Mouse (Mus musculus) CD8-positive naive resting alpha-beta T cell, adult 2 months (primary cell): ENCODE data around the gene Gemin5.

ENCODE experiments used
- DNase-seq, 2 experiments: peaks; one replicate each; pipeline ENCODE4 v3.0.0; 2022; ENCODE audit warnings: low read depth in 2 of 2, low spot score in 2 of 2

Gene Gemin5

DNA sequence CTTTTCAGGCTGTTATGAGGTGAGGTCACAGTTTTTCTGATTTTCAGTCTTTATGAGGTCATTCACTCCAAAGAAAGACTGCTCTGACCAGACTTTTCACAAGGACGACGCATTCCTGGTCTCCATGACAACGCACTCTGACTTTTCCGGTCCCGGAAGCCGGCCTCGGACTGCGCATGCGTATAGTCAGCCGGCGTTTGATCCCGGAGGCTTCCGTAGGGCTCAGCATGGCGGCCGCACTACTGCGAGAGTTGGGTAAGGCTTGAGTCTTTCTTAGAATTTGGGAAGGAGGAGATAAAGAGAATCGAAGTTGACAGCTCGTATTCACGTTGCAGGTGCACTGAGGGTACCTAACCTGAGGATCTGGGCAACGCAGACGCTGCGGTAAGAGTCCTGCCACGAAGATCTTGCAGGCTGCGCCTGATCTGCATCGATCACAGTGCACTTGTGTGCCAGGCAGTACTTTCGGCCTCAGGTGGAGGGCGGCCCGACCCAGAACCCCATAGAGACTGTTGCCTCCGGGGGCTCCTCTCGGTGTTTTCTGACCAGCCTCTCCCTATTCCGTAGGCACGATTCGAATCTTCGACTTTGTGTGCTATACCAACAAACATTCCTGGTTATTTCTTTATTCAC is 3.2 kb upstream of the Gemin5 start, which contains the start of gene Mrpl22:
Gene Mrpl22, plus strand, starts transcription at position 203 of the 633 bp plus-strand sequence.
- DNase-seq: peak; percentile 87 to 89

DNA sequence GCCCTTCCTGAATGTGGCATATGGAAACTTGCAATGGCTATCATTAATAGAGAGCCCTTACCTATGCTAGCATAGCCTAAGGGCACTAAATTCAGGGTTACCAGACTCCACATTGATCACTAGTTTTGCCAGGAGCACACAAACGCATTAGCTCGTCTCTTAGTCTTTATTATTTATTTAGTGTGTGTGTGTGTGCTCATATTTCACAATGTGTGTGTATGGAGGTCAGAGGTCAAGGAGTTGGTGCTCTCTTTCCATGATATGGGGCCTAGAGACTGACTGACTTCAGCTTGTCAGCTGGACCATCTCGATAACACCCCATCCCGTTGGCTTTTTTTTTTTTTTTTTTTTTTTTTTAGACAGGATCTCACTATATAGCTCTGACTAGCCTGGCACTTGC is 1.3 kb upstream of the Gemin5 start:
- DNase-seq: no peak

DNA sequence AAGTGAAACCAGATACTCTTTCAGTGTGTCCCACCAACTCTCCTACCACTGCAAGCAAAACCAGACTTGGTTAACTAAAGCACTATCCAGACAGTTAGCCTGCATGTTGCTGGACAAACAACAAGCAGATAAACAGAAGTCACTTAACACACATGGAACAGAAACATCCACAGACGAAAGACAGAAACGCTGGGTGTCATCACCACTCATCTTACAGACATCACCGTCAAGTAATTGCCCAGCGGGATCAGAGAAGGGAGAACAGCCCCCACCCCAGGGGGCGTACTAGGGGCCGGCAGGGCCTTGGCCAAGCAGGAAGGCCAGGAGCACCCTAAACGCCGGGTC is 545 bp downstream of the Gemin5 start:
- DNase-seq: no peak

DNA sequence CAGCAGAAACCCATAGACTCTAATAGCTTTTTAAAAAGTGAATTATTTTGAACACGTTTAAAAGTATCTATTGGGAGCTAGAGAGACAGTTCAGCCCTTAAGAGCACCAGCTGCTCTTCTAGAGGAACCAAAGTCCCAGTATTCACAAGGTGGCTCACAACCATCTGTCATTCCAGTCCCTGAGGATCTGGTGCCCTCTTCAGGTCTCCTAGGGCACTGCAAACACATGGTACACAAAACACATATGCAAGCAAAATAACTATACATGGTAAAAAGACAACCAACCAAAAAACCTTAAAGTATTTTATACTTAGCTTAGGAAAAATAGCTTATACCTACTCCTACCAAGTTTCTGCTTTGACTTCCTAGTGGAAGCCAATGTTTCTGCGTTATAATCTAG is 3.3 kb downstream of the Gemin5 start:
- DNase-seq: no peak

DNA sequence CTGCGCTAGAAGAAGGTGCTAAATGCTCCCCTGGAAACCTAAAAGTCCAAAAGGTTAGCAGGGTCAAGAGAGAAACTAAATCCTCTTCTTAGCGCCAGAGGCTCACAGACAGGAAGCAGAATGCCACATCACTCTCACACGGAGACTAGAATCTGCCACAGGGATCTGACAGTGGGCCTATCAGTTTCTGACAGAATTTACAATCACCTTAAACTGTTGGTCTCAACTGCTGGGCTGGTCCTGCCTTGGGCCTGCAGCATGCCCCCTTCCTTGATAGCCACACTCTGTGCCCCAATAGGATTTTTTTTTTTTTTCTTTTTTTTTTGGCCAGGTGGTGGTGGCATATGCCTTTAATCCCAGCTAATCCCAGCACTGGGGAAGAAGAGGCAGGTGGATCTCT is 11.5 kb downstream of the Gemin5 start:
- DNase-seq: no peak

DNA sequence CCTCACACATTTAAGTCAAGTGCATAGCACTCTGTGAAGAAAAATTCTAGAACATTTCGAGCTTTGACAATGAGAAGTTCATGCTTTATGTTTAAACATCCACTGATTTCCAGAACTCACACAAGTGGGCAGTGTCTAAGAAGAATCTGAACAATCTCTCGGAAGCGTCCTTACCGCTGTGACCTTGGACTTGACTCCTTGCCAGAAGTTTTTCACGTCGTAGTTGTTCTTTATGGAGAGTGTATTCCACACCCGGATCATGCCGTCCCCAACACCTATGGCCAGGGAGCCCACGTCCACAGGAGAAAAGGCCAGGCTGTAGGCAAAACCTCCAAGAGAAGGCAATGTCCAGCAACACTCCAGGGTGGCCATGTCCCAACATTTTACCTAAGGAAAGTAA is 12.9 kb downstream of the Gemin5 start:
- no peak for DNase-seq

DNA sequence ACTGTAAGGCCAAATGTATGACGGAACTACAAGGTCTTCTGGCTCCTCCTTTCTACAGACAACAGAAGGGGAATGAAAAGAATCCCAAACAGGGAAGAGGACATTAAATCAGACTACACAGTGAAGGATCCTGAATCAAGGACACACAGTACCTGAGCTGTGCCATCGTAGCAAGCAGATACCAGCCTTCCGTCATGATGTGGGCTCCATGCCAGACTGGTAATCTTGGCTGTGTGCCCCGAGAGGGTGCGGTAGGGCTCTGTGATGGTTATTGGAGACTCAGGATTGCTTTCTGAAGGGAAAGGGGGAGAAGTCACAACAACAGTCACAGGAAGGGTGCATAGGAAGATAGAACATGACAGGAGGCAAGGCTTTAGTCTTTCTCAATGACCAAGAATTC is 22.1 kb downstream of the Gemin5 start:
- no peak for DNase-seq

DNA sequence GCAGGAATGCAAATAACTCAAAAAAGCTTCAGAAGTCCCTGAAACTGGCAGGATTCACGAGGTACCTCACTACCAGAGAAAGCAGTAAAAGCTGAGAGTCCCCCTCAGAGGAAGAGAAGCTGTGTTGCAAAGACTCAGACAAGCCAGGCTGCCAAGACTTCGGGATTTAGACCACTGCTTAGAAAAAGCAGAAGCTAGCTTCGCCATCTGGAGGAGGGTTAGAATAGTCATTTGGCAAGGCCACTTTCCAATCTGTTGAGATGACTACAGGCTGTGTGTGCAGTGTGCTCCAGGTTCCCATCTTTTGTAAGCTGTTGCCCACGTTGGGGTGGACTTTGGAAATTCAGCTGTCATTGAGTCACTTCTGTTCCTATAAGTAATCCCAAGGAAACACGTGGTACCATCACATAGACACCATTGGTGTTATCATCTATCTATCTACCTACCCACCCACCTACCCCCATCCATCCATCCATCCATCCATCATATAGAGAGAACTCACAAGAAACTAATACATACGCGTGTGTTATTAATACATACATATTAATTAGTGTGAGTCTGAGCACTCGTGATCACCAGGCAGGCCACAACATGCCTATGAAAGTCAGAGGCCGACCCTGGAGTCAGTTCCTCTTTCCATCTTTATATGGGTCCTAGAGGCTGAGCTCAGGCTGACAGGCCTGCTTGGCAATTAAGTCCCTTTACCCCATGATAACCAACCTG is 24.5 kb downstream of the Gemin5 start:
- DNase-seq: no peak

DNA sequence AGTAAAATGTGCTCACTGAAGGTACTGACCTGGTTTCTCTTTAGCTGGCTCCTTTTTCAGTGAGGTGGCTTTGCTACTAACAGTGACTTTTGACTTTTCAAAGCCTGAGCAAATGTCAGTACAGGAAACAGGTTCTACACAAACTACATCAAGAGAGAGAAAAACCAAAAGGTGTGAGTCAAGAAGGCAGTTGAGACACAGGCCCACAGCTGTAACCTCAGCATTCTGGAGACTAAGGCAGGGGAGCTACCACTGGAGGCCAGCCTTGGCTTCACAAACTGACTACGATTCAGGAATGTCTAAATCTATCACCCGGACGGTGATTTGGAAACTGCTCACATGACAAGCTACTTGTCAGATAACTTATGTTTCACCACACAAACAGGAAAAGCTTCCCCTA is 28.9 kb downstream of the Gemin5 start:
- peak in 1 of 2 experiments; percentile 26 for DNase-seq

DNA sequence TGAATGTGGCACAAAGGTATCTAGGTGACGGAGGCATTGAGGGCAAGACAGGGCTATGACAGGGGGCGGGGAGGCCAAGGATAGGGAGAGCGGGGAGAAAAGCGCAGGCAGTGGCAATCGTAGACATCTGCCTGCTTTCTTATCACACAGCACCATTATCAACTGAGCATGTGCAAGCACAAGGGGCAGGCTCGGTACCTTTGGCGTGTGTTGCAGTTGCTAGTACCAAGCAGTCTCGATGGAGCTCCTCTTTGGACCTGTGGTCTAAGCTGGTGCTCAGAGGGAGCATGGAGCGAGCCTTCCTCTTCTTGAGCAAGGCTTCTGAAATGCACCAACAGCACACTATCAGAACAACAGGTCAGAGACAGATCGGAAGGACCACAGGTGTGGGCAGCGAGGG is 29.5 kb downstream of the Gemin5 start:
- no peak for DNase-seq

DNA sequence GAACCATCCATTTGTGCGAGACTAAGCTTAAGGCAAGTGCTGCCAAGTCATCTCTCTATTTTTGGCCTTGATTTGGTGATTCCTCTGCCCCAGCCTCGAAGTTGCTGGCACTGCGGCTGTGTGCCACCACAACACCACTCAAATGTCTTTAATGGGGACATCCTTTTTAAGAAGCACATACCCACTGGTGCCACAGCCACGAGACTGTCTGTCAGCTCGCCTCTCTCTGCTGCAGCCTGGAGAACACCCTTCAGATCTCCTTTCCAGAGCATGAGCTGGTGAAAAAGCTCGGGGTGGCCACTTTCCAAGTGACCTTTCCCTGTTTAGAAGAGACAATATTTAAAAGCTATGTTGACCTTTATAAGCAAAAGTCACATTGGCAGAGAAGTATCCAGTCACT is 31.7 kb downstream of the Gemin5 start:
- no peak for DNase-seq

DNA sequence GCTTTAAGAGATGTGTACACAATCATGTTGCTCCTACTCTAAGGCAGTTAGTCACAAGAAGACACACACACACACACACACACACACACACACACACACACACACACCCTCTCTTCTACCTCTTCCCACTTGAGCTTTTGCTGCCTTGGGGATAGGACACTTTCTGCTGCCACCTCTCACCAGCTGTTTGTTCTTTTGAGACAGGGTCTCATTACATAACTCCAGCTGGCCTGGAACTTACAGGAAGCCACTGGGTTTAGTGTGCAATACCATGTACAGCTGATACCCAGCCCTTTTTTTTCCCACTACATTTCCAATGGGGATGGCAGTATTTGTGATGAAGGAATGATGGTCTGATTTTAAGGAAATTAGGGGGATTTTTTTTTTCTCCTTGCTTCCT is 33.0 kb downstream of the Gemin5 start:
- no peak for DNase-seq

DNA sequence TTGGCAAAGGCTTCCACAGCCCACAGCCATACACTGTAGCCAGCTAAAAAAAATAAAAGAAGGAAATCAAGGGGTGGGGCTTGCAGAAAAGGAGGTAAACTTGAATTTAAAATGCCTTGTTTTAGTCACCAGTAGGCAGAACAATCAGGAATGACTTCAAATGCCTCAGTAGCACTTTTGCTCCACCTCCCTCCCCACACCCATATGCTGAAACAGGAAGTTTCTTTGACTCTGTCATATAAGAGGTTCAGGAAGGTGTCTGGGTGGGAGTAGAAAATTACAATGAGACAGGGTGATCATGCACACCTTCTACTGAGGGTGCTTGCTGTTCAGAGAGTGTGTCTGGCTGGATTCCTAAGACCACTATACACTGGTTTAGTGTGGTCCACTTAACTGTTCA is 33.5 kb downstream of the Gemin5 start:
- DNase-seq: no peak

DNA sequence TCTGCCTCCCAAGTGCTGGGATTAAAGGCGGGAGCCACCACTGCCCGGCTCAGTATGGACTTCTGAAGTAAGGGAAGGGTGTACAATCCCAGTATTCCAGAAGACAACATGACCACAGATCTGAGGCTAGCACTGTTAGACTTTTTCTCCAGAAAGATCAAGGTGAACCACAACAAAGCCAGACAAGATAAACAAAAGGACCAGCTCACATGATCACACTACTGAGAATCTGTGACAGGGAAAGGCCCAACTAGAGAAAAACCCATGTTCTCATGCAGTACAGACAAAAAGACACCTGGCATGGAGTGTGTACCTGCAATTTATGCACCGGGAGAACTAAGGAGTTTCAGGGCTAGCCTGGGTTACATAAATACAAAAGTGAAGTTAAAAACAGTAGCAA is 36.3 kb downstream of the Gemin5 start:
- peak; percentile 3 to 22 for DNase-seq

DNA sequence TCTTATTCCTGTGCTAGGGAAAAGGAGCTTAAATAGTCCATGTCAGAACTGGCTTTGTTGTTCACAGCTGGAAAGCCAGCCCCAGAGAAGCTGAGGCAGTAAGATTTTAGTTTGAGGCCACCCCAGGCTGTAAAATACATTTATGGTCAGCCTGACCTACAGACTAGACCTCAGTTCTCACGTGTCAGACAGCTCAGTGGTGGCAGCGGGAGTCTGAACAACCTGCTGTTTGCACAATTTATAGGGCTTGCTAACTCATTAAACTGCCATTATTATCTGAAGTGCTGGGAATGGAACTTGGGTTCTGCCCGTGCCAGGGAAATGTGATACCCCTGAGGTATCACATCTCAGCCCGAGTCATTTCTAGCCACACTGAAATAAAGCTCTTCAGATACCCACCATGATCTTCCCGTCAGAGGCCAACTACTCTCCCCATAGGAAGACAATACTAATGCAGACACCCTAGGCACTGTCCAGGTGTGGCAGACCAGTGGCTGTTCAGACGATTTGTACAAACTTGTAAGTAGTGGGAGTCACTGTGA is 39.0 kb downstream of the Gemin5 start:
- no peak for DNase-seq

DNA sequence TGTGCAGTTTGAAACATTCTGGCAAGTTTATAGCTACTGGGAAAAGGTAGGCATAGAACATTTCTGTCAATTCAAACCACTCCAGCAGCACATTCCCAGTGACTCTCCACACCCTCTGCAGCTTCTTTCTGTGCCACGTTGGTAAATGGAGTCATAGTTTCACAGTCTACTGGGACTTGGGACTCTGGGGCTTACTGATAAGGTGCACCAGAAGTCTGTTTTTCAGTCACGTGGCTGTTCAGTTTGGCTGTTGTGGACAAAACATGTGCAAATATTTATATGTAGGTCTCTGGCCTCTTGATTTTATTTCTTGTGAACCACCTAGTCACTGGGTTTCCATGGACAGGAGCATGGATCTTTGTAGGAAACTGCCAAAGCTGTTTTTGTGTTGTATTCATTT is 40.8 kb downstream of the Gemin5 start:
- DNase-seq: no peak

DNA sequence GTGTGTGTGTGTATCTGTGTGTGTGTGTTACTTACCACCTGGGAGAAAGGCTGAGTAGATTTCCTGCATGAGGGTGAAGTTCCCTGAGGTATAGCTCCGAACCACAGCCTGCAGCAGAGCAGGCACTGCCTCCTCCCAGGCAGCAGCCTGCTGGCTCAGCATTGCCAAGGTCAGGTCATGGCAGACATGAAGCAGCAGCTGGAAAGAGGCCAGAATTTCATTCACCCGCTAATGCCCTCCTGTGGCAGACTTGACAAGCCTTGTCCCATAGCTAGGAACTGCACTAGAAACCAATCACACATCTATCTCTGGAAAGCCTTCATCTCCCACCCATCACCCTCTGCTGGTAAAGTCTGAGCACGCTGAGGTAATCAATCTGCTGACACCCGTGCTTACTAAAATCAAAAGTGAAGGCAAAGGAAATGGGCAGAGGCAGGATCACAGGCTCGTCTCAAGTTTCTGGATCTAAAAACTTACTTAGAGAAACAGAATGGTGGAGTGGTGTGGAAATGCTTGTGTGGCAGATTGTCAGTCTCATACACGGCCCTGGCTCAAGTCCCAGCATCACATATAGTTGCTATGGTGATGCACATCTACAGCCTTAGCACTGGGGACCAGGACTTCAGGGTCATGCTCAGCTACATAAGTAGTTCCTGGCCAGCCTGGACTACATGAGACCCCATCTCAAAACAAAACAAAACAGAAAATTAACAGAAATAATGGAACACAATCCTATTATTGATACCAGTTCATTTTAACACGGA is 41.8 kb downstream of the Gemin5 start:
- no peak for DNase-seq

DNA sequence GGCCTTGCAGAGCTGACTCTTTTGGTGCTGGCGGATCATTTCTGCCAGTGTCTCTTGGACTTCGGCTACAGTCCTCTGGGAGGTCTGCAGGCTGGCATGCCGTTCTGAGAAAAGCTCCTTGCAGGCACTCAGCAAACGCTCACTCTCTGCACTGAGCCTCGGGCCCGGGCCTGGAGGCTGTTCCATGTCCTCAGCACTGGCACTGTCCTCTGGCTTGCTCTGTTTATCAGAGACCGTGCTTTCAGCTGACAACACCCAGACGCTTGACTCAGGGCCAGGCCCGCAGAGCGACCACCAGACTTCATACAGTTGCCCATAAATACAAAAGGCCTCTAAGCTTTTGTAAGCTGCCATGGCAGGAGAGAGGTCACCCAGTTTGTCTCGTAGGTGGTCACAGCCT is 43.3 kb downstream of the Gemin5 start:
- no peak for DNase-seq

DNA sequence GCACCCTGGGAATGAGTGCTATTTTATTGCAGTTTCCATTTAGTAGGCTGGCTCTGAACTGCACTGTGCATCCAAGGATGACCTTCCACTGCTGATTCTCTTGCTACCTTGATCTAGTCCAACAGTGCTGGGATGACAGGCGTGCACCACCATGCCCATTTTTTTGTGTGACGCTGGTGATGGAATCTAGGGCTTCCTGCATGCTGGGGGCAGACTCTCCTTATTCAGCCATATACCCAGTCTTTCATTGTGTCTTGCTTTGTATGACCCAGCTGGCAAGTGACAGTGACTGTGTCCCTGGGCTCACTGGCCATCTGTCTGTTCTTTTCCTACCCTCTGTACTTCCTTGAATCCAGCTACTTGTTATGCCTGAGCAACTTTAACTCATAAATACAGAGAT is 44.6 kb downstream of the Gemin5 start:
- DNase-seq: no peak

DNA sequence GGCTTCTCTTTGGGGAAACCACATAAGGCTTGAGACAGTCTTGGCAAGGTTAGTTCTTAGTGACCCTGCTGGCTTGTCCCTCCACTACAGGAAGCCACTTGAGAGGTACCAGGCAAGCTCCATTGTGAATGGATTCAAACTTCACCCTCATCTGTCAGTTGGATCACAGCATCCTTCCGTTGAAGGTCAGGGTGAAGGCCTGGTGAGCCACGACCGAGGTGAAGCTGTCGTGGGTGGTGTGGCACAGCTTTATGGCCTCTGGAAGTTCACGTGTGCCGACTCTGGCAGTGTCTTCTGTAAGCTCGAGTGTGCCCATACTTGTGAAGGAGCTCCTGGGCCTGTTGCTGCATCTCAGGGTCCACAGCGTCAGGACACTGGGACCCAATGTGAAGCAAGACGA is 47.0 kb downstream of the Gemin5 start:
- no peak for DNase-seq

DNA sequence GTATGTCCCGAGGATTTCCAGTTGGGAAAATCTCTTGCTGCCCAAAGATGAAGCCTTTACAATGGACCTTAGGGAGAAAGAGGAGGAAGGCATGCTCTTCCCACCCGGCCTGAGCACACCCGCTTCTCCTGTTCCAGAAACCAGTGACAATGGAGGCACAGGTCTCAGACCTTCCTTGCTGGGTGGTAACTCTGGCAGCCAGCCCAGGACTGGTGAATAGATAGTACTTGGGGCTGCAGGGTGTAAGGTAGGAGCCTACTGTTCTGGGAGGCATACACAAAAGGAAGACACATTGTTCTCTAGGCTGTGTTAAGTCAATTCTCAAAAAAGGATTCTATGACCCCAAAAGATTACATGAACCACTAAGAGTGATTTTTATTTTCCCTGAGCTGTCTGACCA is 47.7 kb downstream of the Gemin5 start:
- no peak for DNase-seq

DNA sequence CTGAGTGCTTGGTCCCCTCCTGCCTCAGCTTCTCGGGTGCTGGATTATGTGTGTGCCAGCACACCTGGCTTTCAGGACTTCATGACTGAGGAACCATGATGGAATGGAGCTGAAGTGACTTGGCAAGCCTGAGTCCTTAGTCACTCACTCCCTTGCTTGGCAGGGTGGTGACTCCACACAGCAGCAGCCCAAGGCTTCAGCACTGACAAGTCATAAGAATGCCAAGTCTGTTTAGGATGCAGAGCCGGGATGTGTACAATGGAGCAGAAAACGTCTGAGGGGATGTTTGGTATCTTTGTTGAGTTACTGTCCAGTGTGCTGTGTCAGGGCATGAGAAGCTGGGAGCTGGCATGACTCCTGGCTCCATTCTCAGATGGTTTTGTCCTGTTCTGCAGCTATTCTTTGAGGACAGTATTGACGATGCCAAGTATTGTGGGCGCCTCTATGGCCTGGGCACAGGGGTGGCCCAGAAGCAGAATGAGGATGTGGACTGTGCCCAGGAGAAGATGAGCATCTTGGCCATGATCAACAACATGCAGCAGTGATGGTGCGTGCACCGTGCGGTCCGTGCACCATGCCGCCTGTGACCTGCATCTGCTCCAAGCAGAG is 51.2 kb downstream of the Gemin5 start:
- DNase-seq: no peak
